Mouse (Mus musculus): ENCODE measurements at regions not wholly inside any gene's neighbourhood (a gene's known extent, or its start where the extent isn't known, plus 50 kb on each side); places are given as distances from the start of the nearest gene placed in this dataset.
"Not testable (repeated sequence)": the region's sequence is repeated elsewhere in the genome, so short reads cannot be mapped to it uniquely, and the experiment has no call there.

DNA sequence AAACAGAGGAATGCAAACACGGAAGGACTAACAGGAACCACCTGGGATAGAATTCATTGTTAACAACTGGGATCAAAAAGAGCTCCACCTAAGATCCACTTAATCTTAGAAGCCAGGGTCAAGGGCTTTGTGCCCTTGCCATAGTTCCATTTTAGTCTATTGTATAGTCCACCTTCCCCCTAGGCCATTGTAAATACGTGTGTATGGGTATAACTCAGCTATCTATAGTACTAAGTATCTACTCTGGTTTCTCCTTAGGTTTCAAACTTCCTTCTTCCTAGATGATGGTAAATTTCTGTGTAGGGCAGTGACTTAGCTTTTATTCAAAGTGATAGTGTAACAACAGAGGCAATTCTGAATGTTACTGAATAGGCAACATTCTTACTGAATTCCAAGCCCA, 57.3 kb upstream of the Cobl start:
- not testable (repeated sequence) for H3K27ac ChIP-seq; ATAC-seq (ENCODE audit: insufficient number of reproducible peaks, insufficient read depth, low FRiP score, low TSS enrichment); H3K4me2 ChIP-seq (replicated peaks); H3K27me3 ChIP-seq; H3K9me3 ChIP-seq; H3K9ac ChIP-seq; H3K4me3 ChIP-seq; H3K4me1 ChIP-seq; H3K36me3 ChIP-seq
- WGBS = 59% methylated on average over 2 of the region's 2 CpGs

DNA sequence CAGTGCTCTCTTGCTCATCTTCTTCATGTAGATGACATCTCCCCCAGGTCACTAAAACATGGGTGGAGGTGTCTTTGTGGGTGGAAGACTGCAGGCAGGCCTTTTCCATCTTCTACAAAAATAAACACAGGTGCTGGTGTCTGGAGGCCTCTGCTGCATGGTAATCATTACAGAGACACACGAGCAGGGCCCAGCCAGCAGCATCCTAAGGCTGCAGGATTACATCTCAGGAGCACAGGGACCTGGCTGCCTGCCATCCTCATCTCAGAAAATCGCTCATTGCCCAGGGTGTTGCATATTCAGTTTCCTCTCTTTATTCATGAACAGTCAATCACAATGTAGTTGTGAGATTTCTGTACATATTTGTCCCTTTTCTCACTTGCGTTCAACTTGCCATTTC, 56.5 kb upstream of the Cobl start:
- Histone ChIP-seq H3K9ac (no peak overlapping the region), H3K4me1 (no peaks in the 10 kb centered on the region; the same call in 1 of the 2 replicates), H3K27ac (no peak overlapping the region), H3K9me3 (no peaks in the 10 kb centered on the region), H3K4me2 (replicated peaks) (no peak overlapping the region), H3K27me3 (no peaks in the 10 kb centered on the region), H3K4me3 (no peak overlapping the region), H3K36me3 (no peaks in the 10 kb centered on the region)
- WGBS = 35% methylated on average over 3 of the region's 3 CpGs
- peak; percentile 35; the same call in 1 of the 2 replicates for ATAC-seq (ENCODE audit: insufficient number of reproducible peaks, insufficient read depth, low FRiP score, low TSS enrichment)

DNA sequence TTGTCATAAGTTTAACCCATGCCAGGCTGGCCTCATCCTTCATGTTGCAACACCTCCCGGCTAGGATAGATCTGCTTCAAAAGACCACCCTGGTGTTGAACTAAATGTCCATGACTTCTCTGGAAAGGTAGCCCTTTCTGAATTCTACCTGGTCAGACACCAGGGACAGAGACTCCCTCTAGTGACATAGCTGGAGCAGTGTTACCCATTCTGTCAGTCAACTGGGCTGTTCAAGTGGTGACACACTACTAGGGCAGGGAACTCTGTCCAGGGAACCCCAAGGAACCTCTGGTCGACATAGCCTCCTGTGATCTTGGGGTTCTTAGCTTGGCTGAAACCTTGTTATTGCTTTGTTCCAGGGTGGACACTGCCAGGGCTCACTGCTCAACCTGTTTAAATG, 51.6 kb upstream of the Cobl start:
- Histone ChIP-seq H3K4me1 (peaks cover 4% of the 10 kb centered on the region), H3K4me3 (no peak overlapping the region), H3K4me2 (replicated peaks) (no peak overlapping the region), H3K9ac (no peak overlapping the region), H3K27me3 (no peaks in the 10 kb centered on the region), H3K36me3 (no peaks in the 10 kb centered on the region), H3K27ac (no peak overlapping the region), H3K9me3 (no peaks in the 10 kb centered on the region)
- WGBS = 91% methylated on average over 2 of the region's 2 CpGs
- no peak for ATAC-seq (ENCODE audit: insufficient number of reproducible peaks, insufficient read depth, low FRiP score, low TSS enrichment)

Measured in embryonic facial prominence, embryonic 12.5 days (tissue).